Mouse (Mus musculus): Measurements from ENCODE around the gene Smg8. TPM values are rescaled to one million over a fixed set of nuclear protein-coding genes. Genes with fewer than 3 reads are reported as not detected.

Smg8 gene
- polyA plus RNA-seq (2015; fragmentation: Nextera tagmentation; extraction: Ambion mirVana), result 7.9 and 8.8 TPM in 2 replicates

DNA sequence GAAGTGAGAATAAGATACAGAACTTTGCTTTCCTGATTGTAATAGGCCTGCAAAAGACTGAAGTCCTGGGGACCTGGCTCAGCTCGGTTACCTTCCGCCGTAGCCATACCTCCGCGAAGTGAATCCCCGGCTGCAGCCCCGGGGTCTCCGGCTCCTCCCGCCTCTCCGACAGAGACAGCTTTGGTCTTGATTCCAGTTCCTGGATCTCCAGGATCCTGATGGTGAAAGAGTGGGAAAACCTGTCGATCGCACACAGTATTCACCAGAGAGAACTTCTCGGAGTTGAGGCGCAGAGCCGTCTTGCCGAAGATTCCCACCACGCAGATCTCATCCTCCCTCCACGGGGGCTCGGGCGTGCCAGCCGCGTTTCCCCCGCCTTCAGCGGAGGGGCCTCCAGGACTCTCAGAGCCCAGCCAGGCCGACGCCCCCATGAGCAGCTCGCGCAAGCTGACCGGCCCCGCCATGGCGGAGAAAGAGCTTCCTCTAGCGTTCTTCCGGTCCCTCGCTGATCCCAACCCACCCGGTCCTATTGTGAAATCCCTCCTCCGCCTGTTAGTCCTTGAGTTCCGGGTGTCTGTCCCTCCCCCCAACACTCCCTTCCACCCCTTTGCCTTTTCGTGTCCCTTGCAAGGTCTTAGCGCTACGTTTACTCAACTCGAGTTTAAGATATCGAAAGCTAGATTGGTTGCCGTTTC lies at the start of gene Smg8:
Smg8 (minus strand) TSS at position 485 of the 695 bp plus-strand sequence.

DNA sequence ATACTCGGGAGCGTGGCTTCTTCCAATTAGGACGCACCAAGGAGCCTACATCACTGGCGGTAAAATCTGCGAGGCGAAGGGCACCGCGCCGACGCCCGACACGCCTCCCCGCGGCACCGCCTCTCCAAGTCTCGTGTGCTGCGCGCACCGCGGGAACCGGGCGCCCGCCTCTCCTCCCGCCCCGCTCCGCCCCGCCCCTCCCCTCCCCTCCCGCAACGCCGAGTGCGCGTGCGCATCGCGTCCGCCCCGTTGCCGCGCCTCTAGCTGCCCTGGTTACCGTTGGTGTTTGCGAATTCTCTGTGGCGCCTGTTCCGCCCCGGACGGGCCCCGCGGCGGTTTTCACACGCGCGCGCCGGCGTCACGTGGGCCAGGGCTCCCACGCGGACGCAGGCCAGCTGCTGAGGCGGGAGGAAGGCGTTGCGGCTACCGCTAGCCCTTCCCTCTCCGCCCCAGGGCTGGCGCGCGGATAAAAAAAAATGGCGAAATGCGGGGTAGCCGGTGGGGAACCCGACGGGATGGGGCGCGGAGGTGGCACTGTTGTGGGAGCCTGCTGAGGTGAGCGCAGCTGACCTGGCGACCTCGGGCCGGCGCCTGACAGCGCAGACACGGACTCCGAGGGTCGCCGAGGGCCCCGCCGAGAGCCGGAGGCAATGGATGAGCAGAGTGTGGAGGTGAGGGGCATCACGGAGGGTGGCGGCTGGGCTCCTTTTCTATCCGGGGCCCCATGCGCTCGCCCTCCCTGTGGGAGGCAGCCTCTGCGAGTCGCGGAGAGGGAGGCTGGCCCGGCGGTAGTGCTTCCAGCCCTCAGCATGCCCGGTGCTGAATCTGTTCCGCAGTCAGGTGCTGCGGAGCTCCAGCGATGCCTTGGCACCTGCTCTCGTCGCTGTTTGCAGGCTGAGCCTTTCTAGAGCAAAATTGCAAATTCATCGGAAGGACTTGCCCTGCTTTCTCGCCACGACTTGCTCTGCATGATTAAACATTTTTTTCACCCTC lies 40.5 kb upstream of the Smg8 start, which contains the start of gene Trim37:
Trim37 (plus strand) TSS at position 254 of the 993 bp plus-strand sequence.

DNA sequence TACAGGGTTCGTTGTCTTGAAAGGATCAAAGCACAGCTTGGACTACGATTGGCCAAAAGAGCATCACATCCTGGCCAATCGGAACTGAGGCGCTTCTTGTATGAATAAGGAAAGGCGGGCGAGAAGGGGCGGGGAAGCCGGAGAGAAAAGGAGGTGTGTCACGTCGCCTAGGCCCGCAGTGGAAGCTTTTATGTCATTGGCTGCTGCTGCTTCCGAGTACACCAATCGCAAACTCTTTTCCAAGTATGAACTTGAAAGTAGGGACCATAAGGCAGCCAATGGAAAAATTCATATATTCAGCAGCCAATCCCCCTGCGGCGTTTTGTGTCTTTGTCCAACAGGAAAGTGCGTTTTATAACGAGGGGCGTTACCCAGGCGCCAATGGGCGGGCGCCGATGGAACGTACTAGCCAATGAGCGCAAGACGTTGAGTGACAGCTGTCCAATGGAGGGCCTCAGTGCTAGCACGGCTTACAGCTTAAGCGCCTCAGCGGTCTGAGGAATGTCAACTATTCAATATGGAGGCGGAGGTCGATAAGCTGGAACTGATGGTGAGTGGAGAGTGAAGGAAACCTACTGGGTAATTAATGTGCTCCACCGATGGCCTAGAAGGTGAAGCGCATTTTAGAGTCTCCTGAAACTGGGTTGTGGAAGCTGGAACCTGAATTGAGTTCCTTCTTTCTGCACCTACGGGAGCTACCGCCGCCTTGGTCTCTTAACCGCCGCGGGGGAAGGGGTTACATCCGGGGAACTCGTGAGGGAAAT lies 22.4 kb upstream of the Smg8 start, which contains the start of gene Ska2:
Ska2 (plus strand) TSS at position 480 of the 764 bp plus-strand sequence.

DNA sequence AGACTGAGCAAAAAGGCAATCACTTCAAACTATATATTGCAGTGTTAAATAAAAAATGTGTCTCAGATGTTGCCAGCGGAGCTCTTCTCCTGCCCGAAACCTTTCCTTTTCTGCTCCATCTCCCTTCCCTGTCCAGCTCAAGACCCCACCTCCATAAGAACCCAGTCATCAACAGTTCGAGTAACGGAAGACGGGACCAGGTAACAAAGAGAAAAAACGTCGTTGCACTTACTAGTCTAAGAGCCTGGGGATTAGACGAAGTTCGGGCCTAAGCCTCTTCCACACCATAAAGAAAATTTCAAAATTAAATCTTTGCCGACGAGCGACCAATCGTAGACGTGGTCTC lies 21.8 kb upstream of the Smg8 start, which contains the start of gene Prr11:
Prr11 (minus strand) TSS at position 300 of the 346 bp plus-strand sequence.

GRCm38 (mm10) chr11:87073866-87074440 lies 12.6 kb downstream of the Smg8 start, which contains the start of gene Gdpd1:
Gdpd1 (minus strand) TSS chr11:87074062.

MicroRNAs within 50 kb of the gene (microRNA counts, 519-probe panel; counts per million panel counts)
- 5,027 counts per million, percentile 87 among the panel's probes with 10 or more counts for microRNA mmu-miR-301a

Small RNA genes lying within 50 kb of the gene (microRNA-seq; reads per million reads assigned to microRNA genes)
- gene Mir301, result 426 to 487 reads per million in 2 experiments

Other genes starting within 250 kb of the Smg8 start
- gene Ypel2, start 93.1 kb downstream of the Smg8 start, polyA plus RNA-seq (2015; fragmentation: Nextera tagmentation; extraction: Ambion mirVana), result 6.3 and 6.4 TPM in 2 replicates
- 6.6 and 7.2 TPM in 2 replicates for gene Gdpd1, start 12.7 kb downstream of the Smg8 start, polyA plus RNA-seq (2015; fragmentation: Nextera tagmentation; extraction: Ambion mirVana)
- gene Prr11, start 21.9 kb upstream of the Smg8 start, polyA plus RNA-seq (2015; fragmentation: Nextera tagmentation; extraction: Ambion mirVana), result 1.7 and 1.8 TPM in 2 replicates
- 13.9 and 15.1 TPM in 2 replicates for gene Ska2, start 22.5 kb upstream of the Smg8 start, polyA plus RNA-seq (2015; fragmentation: Nextera tagmentation; extraction: Ambion mirVana)
- 5.8 and 6.8 TPM in 2 replicates for gene Trim37, start 40.3 kb upstream of the Smg8 start, polyA plus RNA-seq (2015; fragmentation: Nextera tagmentation; extraction: Ambion mirVana)

All from skeletal muscle tissue, postnatal 0 days (tissue).